Mouse (Mus musculus) gastrocnemius, adult 2 months (tissue): ENCODE data around the gene 1700029I15Rik. TPM values are rescaled to one million over a fixed set of nuclear protein-coding genes. Genes with fewer than 3 reads are reported as not detected.

Source experiments
- DNase-seq: peaks from one replicate; pipeline ENCODE4 v3.0.0; 2022
- H3K27ac ChIP-seq: fragments of 200-600 bp; 2 replicates; pipeline ENCODE4 v1.8.1; 2022; ENCODE audit warnings: mild to moderate bottlenecking
- H3K4me3 ChIP-seq: fragments of 200-600 bp; 2 replicates; pipeline ENCODE4 v1.8.1; 2022; ENCODE audit warnings: mild to moderate bottlenecking, moderate library complexity
- CTCF ChIP-seq: fragments of 200-600 bp; IDR thresholded peaks from 2 replicates; pipeline ENCODE4 v1.8.1; 2022; ENCODE audit warnings: antibody characterized with exemption, mild to moderate bottlenecking, moderate library complexity
- intact Hi-C: fragments of 180-260 bp; cut with DNase I; formaldehyde crosslinking; loops from one replicate; pipeline ENCODE4 v1.15.1; 2025
- long read RNA-seq, 2 experiments: library from polyadenylated mRNA; stranded (forward); transcript quantifications; one replicate each; pipeline ENCODE4 v2.0.0; 2021
- total RNA-seq, 2 experiments: library from RNA; stranded (reverse); gene quantifications; 2 replicates each; pipeline ENCODE4 v1.2.3; 2021

The 1700029I15Rik gene
- total RNA-seq: 1 to 10 TPM in 1 of 2 experiments, under 1 TPM in 1; 0.69 to 1.1 TPM
- long read RNA-seq, experiment 1: 0 reads
- long read RNA-seq, experiment 2: 0 reads

DNA sequence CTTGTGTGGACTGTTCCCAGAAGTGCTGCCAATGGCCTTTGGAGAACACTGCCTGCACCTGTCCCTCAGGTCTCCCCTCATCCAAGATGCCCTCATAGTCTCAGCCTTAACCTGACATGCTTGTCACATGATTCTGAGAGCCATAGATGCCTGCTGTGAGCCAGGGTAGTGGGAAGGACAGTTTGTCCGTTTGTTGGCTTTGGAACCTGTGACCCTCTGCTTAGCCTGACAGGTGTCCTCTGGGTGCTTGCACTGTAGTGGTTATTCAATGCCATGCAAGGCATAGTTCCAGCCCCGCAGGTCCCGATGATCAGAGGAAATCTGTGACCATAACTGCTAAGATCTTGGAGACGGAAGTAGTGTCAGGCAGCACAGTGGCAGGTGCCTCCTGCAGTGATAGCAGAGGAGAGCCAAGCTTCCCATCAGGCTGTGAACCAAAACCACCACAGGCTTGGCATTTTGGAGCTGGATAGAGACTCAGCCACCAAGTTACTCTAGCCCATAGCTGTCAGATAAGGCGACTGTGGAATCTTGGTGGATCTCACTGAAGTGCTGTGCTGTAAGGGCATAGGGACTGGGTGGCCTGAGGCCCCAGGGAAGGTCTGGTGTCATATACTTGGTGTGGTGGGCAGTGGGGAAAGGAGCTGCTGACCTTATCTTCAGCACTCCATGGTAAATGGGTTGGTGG is at the start of gene 1700029I15Rik:
Gene 1700029I15Rik, plus strand, starts transcription at position 638 of the 688 bp plus-strand sequence.
- intact Hi-C loops: no loop called here
- Histone ChIP-seq H3K4me3 (no peak within 1 kb of the TSS), H3K27ac (peak within 1 kb of the TSS; percentile 35; the same call in 1 of the 2 replicates)
- no peak for DNase-seq
- no peak for TF ChIP-seq CTCF

GRCm38 (mm10) chr2:92342418-92342817 is 39.9 kb upstream of the 1700029I15Rik start:
- Histone ChIP-seq H3K4me3 (no peak overlapping the region), H3K27ac (no peak overlapping the region)
- TF ChIP-seq CTCF: no peak
- DNase-seq: no peak
- intact Hi-C loops: no loop called here

- intact Hi-C loops: no loop called here
- no peak for DNase-seq
- Histone ChIP-seq H3K27ac (no peak overlapping the region), H3K4me3 (no peak overlapping the region)
- TF ChIP-seq CTCF: no peak
These were observed 35.1 kb upstream of the 1700029I15Rik start for GRCm38 (mm10) chr2:92347191-92347590.

- intact Hi-C loops: loop anchor here (5.0 kb wide), 1 partner anchor 87 kb away; no protein-coding TSS in a partner anchor
- TF ChIP-seq CTCF: no peak
- Histone ChIP-seq H3K4me3 (no peak overlapping the region), H3K27ac (peak overlapping the region; percentile 83)
- DNase-seq: peak; percentile 61
These were observed 32.5 kb upstream of the 1700029I15Rik start for GRCm38 (mm10) chr2:92349589-92350425.

DNA sequence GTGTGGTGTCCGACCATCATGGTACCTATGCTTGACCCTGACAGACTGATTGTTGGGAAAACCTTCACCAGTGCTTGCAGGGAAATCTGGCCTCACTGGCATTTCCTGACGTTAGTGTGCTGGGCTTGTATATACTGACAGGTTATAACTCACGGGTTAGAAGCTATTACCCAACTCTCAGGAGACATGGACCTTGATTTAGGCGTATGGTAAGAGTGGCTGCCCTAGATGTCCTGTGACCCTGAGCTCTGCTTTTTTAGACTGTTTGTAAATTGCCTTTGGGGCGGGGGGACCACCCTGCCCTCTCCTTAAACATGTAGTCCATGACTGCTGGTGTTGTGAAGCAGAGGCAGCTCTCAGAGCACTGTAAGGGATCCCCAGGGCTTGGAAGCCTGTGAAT is 31.7 kb upstream of the 1700029I15Rik start:
- intact Hi-C loops: loop anchor here (5.0 kb wide), 1 partner anchor 87 kb away; no protein-coding TSS in a partner anchor
- Histone ChIP-seq H3K27ac (peak overlapping the region; percentile 83), H3K4me3 (no peak overlapping the region)
- no peak for DNase-seq
- no peak for TF ChIP-seq CTCF

DNA sequence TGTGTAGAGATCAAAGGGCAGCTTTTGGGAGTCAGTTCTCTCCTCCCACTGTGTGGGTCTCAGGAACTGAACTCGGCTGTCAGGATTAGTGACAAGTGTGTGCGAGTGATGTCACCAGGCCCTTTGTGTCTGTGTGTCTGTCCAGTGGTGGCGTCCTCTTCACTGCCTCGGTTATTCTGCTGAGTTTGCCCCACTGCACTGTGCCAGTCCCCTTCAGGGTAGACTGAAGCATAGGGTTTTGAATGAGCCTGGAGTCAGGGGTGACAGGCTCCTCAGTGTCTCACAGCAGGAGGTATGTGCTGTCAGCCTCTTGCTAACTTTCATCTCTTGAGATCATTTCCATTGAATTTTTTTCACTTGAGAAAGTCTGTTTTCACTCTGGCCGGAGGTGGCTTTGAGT is 28.9 kb upstream of the 1700029I15Rik start:
- no peak overlapping the region for H3K27ac ChIP-seq

GRCm38 (mm10) chr2:92354224-92354623 is 28.1 kb upstream of the 1700029I15Rik start:
- no peak overlapping the region for H3K27ac ChIP-seq
- no peak for DNase-seq
- H3K4me3 ChIP-seq: no peak overlapping the region
- intact Hi-C loops: loop anchor here (5.0 kb wide), 1 partner anchor 83 kb away; no protein-coding TSS in a partner anchor
- TF ChIP-seq CTCF: no peak

More for the DNA sequence above, 28.9 kb upstream of the 1700029I15Rik start:
- intact Hi-C loops: loop anchor here (5.0 kb wide), 1 partner anchor 84 kb away; no protein-coding TSS in a partner anchor
- no peak for DNase-seq
- TF ChIP-seq CTCF: no peak
- H3K4me3 ChIP-seq: no peak overlapping the region

DNA sequence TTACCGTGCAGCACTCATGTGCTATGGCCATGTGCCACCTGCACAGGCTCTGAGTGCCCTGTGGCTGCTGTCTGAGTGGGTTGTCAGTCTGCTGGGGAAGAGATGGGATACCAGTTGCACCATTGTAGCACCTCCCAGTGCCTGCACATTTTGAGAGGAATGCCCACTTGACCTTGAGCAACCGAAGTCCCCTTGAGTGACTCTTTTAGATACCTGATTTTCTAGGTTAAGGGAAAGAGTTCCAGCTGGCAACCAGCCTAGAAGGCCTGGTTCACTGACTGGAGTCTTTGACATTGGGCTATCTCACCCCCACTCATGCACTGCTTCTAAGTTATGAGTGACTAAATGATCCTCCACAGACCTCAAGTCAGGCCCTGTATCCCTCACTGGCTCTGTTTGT is 23.0 kb upstream of the 1700029I15Rik start:
- intact Hi-C loops: no loop called here
- Histone ChIP-seq H3K4me3 (no peak overlapping the region), H3K27ac (no peak overlapping the region)
- DNase-seq: no peak
- no peak for TF ChIP-seq CTCF

DNA sequence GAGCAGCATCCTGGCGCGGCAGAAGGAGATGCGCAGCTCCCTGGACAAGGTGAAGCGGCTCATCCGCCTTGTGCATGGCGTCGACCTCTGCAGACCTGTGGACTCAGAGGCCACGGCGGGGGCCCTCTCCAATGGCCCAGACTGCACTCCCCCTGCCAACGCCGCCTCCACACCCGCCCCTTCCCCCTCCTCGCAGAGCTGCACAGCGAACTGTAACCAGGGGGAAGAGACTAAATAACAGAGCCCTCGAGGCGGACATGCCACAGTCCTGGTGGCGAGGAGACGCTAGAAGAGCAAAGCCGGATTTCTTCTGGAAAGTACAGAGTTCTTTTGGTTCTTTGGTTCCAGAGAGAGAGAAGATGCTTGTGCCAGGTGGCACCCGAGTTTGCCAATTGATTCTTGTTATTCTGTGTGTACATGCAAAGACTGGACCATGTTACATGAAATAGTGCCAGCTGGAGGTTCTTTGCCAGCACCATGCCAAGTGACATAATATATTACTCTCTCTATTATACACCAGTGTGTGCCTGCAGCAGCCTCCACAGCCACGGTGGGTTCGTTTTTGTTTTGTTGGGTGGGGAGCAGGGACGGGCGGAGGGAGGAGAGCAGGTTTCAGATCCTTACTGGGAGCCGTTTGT is 22.0 kb upstream of the 1700029I15Rik start:
- Histone ChIP-seq H3K27ac (no peak overlapping the region), H3K4me3 (no peak overlapping the region)
- no peak for DNase-seq
- intact Hi-C loops: no loop called here
- no peak for TF ChIP-seq CTCF

DNA sequence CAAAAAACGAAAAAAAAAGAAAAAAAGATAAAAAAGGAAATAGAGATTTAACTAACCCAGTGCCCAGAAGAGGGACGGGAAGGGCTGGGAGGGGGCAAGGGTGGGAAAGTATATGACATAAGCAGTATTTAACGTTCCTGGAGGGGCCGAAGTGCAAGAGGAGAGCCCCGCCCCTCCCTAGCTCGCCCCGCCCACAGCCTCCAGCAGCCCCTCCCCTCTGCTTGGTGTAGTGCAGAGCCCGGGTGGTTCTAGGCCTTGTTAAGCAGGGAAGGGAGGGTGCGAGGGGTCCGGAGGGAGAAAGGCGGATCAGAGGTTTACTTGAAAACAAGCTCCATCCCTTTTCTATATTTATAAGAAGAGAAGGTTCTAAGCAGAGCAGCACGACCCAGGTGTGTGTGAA is 21.4 kb upstream of the 1700029I15Rik start:
- intact Hi-C loops: no loop called here
- TF ChIP-seq CTCF: no peak
- Histone ChIP-seq H3K27ac (no peak overlapping the region), H3K4me3 (no peak overlapping the region)
- DNase-seq: no peak

GRCm38 (mm10) chr2:92361795-92362194 is 20.5 kb upstream of the 1700029I15Rik start:
- no peak overlapping the region for H3K4me3 ChIP-seq
- H3K27ac ChIP-seq: no peak overlapping the region
- no peak for DNase-seq
- no peak for TF ChIP-seq CTCF
- intact Hi-C loops: no loop called here

- TF ChIP-seq CTCF: no peak
- intact Hi-C loops: no loop called here
- H3K4me3 ChIP-seq: no peak overlapping the region
- no peak for DNase-seq
- no peak overlapping the region for H3K27ac ChIP-seq
These were observed 19.6 kb upstream of the 1700029I15Rik start for GRCm38 (mm10) chr2:92362571-92363228.
